Mouse (Mus musculus): ENCODE data around the gene Dgki.

GRCm38 (mm10) chr6:37336831-37337260 is 36.9 kb upstream of the Dgki start:
- TF ChIP-seq CTCF (IDR thresholded peaks at IDR 0.05; ENCODE audit: borderline replicate concordance, insufficient read depth, low read depth, low read length) (no peak), POLR2A (IDR thresholded peaks at IDR 0.05; ENCODE audit: borderline replicate concordance, insufficient read depth, low read length) (no peak)

Data from cerebellum, adult 2 months (tissue).